Mouse (Mus musculus) heart, embryonic 16.5 days (tissue): ENCODE measurements around the gene Mars. TPM values are rescaled to one million over a fixed set of nuclear protein-coding genes. Genes with fewer than 3 reads are reported as not detected.

Experiments used
- ATAC-seq: fragments of 200-750 bp; cut with Nextera tagmentation; replicated peaks from 2 replicates; pipeline ENCODE4 v1.8.0; 2017; ENCODE audit warnings: moderate number of reproducible peaks; ENCODE audit not compliant: insufficient read depth, low FRiP score; ENCODE audit errors: extremely low read depth
- H3K27ac ChIP-seq: fragments of 300-500 bp; sonication (generic); 2 replicates; pipeline ENCODE4 v1.5.1; 2014; ENCODE audit warnings: mild to moderate bottlenecking, low read length, control low read depth, moderate library complexity
- H3K27me3 ChIP-seq: fragments of 300-500 bp; sonication (generic); 2 replicates; pipeline ENCODE4 v1.6.1; 2014; ENCODE audit warnings: low read length, mixed read lengths; ENCODE audit not compliant: control insufficient read depth, insufficient read depth
- H3K36me3 ChIP-seq: fragments of 300-500 bp; sonication (generic); 2 replicates; pipeline ENCODE4 v1.6.1; 2014; ENCODE audit not compliant: control insufficient read depth, insufficient read depth
- H3K4me1 ChIP-seq: fragments of 300-500 bp; sonication (generic); 2 replicates; pipeline ENCODE4 v1.6.1; 2014; ENCODE audit warnings: low read length, mixed read lengths; ENCODE audit not compliant: control insufficient read depth, insufficient read depth
- H3K4me2 ChIP-seq: fragments of 300-500 bp; sonication (generic); 2 replicates; pipeline ENCODE4 v1.6.1; 2014; ENCODE audit warnings: low read depth, mild to moderate bottlenecking, control low read depth, low read length
- H3K4me3 ChIP-seq: fragments of 300-500 bp; sonication (generic); 2 replicates; pipeline ENCODE4 v1.5.1; 2014; ENCODE audit warnings: mild to moderate bottlenecking, control low read depth, low read length
- H3K9ac ChIP-seq: fragments of 300-500 bp; sonication (generic); 2 replicates; pipeline ENCODE4 v1.6.1; 2014; ENCODE audit warnings: low read length, control low read depth
- H3K9me3 ChIP-seq: fragments of 300-500 bp; sonication (generic); replicated peaks from 2 replicates; pipeline ENCODE4 v1.6.1; 2016; ENCODE audit warnings: low read length; ENCODE audit not compliant: control insufficient read depth
- WGBS: fragments of 180-500 bp; shearing (Covaris S2); extraction: QIAGEN DNeasy Blood & Tissue Kit; methylation state at CpG from one replicate; pipeline ENCODE4 v1.1.7; 2014; 5-methylcytosine and 5-hydroxymethylcytosine counted together
- polyA plus RNA-seq: library from polyadenylated mRNA; unstranded; fragments of >200 nt; fragmentation: Nextera tagmentation; extraction: Ambion mirVana; gene quantifications from 2 replicates; pipeline ENCODE4 v1.2.1, GENCODE M21; 2015

The Mars gene
- polyA plus RNA-seq, 1 experiment from 2014 or later, result 81.2 TPM

GRCm38 (mm10) chr10:127264971-127265370, 46.6 kb downstream of the Mars start:
- H3K9me3 ChIP-seq, result no peaks in the 10 kb centered on the region
- no peak overlapping the region for H3K4me2 ChIP-seq
- no peak overlapping the region for H3K4me3 ChIP-seq
- no peak for ATAC-seq
- 70% methylated on average over 4 of the region's 4 CpGs for WGBS
- peaks cover 30% of the 10 kb centered on the region for H3K27me3 ChIP-seq
- peaks cover 25% of the 10 kb centered on the region for H3K4me1 ChIP-seq
- H3K36me3 ChIP-seq, result peaks cover 2% of the 10 kb centered on the region
- no peak overlapping the region for H3K9ac ChIP-seq
- no peak overlapping the region for H3K27ac ChIP-seq

GRCm38 (mm10) chr10:127264336-127264735, 47.2 kb downstream of the Mars start:
- H3K36me3 ChIP-seq, result no peaks in the 10 kb centered on the region; the same call in 1 of the 2 replicates
- H3K9me3 ChIP-seq, result no peaks in the 10 kb centered on the region
- H3K27me3 ChIP-seq, result peaks cover 30% of the 10 kb centered on the region
- H3K4me3 ChIP-seq, result no peak overlapping the region
- ATAC-seq, result no peak
- no peak overlapping the region for H3K9ac ChIP-seq
- no peak overlapping the region for H3K27ac ChIP-seq
- H3K4me2 ChIP-seq, result no peak overlapping the region
- 67% methylated on average over 8 of the region's 8 CpGs for WGBS
- peaks cover 25% of the 10 kb centered on the region for H3K4me1 ChIP-seq

- Histone ChIP-seq H3K9ac (no peak overlapping the region), H3K4me1 (peaks cover 22% of the 10 kb centered on the region), H3K27ac (no peak overlapping the region), H3K4me2 (no peak overlapping the region), H3K4me3 (peak overlapping the region; percentile 48; the same call in 1 of the 2 replicates), H3K36me3 (no peaks in the 10 kb centered on the region), H3K9me3 (no peaks in the 10 kb centered on the region), H3K27me3 (peaks cover 30% of the 10 kb centered on the region)
- 54% methylated on average over 3 of the region's 3 CpGs for WGBS
- ATAC-seq, result no peak
Measured at GRCm38 (mm10) chr10:127263631-127264030, 48.0 kb downstream of the Mars start.

GRCm38 (mm10) chr10:127262548-127263398, 48.8 kb downstream of the Mars start, which contains the start of gene Kif5a:
TSS of gene Kif5a (minus strand) at chr10:127263348.
- no peak for ATAC-seq
- Histone ChIP-seq H3K4me2 (peak within 1 kb of the TSS; percentile 82), H3K27ac (no peak within 1 kb of the TSS), H3K9ac (peak within 1 kb of the TSS; percentile 58), H3K36me3 (no peaks in the 10 kb centered on the region), H3K4me3 (peak within 1 kb of the TSS; percentile 48), H3K27me3 (peaks cover 30% of the 10 kb centered on the region), H3K9me3 (no peaks in the 10 kb centered on the region), H3K4me1 (peaks cover 14% of the 10 kb centered on the region)
- 2% methylated on average over 53 of the region's 53 CpGs for WGBS

- Histone ChIP-seq H3K4me3 (no peak overlapping the region), H3K27ac (no peak overlapping the region), H3K4me1 (peaks cover 7% of the 10 kb centered on the region), H3K9me3 (no peaks in the 10 kb centered on the region), H3K27me3 (peaks cover 30% of the 10 kb centered on the region), H3K4me2 (no peak overlapping the region), H3K9ac (no peak overlapping the region), H3K36me3 (no peaks in the 10 kb centered on the region)
- no peak for ATAC-seq
- 66% methylated on average over 15 of the region's 15 CpGs for WGBS
Measured at GRCm38 (mm10) chr10:127261706-127262547, 49.7 kb downstream of the Mars start.

- Histone ChIP-seq H3K9me3 (no peaks in the 10 kb centered on the region), H3K27ac (no peak overlapping the region), H3K4me3 (no peak overlapping the region), H3K9ac (no peak overlapping the region), H3K27me3 (peaks cover 24% of the 10 kb centered on the region), H3K36me3 (no peaks in the 10 kb centered on the region), H3K4me1 (peaks cover 6% of the 10 kb centered on the region), H3K4me2 (no peak overlapping the region)
- 71% methylated on average over 8 of the region's 8 CpGs for WGBS
- no peak for ATAC-seq
Measured at GRCm38 (mm10) chr10:127258489-127258888, 53.1 kb downstream of the Mars start.

GRCm38 (mm10) chr10:127257790-127258189, 53.8 kb downstream of the Mars start:
- ATAC-seq, result no peak
- Histone ChIP-seq H3K4me3 (no peak overlapping the region), H3K27ac (no peak overlapping the region), H3K36me3 (no peaks in the 10 kb centered on the region), H3K9ac (no peak overlapping the region), H3K4me1 (peaks cover 4% of the 10 kb centered on the region), H3K9me3 (no peaks in the 10 kb centered on the region), H3K27me3 (peaks cover 17% of the 10 kb centered on the region), H3K4me2 (no peak overlapping the region)
- 72% methylated on average over 6 of the region's 6 CpGs for WGBS

- peak overlapping the region; percentile 23; the same call in 1 of the 2 replicates for H3K4me2 ChIP-seq
- no peak overlapping the region for H3K4me3 ChIP-seq
- 20% methylated on average over 14 of the region's 14 CpGs for WGBS
Measured at GRCm38 (mm10) chr10:127255625-127256345, 55.8 kb downstream of the Mars start.

More at GRCm38 (mm10) chr10:127255625-127256345, 55.8 kb downstream of the Mars start:
- Histone ChIP-seq H3K27ac (no peak overlapping the region), H3K36me3 (no peaks in the 10 kb centered on the region), H3K27me3 (peaks cover under 1% of the 10 kb centered on the region; the same call in 1 of the 2 replicates), H3K9ac (no peak overlapping the region), H3K9me3 (no peaks in the 10 kb centered on the region), H3K4me1 (no peaks in the 10 kb centered on the region)
- ATAC-seq, result peak; percentile 91
